Mouse (Mus musculus) yolk sac, embryonic 10.5 days (tissue): ENCODE data around the gene Nmnat3.
A peak's percentile ranks its signal among the peaks of the same experiment; 100 is the strongest.

Source experiments
- DNase-seq: peaks from one replicate; pipeline ENCODE4 v3.0.0-alpha.2; 2017; ENCODE audit warnings: low spot score

Gene Nmnat3

GRCm38 (mm10) chr9:98366075-98366474, 78.8 kb downstream of the Nmnat3 start:
- no peak for DNase-seq

GRCm38 (mm10) chr9:98367333-98367962, 80.2 kb downstream of the Nmnat3 start:
- no peak for DNase-seq

- DNase-seq: no peak
These were observed 82.5 kb downstream of the Nmnat3 start for GRCm38 (mm10) chr9:98369707-98370106.

- no peak for DNase-seq
These were observed 86.1 kb downstream of the Nmnat3 start for GRCm38 (mm10) chr9:98373358-98373757.

- DNase-seq: no peak
These were observed 87.7 kb downstream of the Nmnat3 start for GRCm38 (mm10) chr9:98374897-98375296.

- no peak for DNase-seq
These were observed 88.3 kb downstream of the Nmnat3 start for GRCm38 (mm10) chr9:98375329-98376170.

GRCm38 (mm10) chr9:98379736-98380135, 92.5 kb downstream of the Nmnat3 start:
- DNase-seq: no peak

- DNase-seq: no peak
These were observed 93.4 kb downstream of the Nmnat3 start for GRCm38 (mm10) chr9:98380593-98380992.

GRCm38 (mm10) chr9:98387741-98388632, 100.8 kb downstream of the Nmnat3 start:
- DNase-seq: no peak

- DNase-seq: no peak
These were observed 101.4 kb downstream of the Nmnat3 start for GRCm38 (mm10) chr9:98388633-98388965.

- no peak for DNase-seq
These were observed 106.3 kb downstream of the Nmnat3 start for GRCm38 (mm10) chr9:98393496-98393895.

GRCm38 (mm10) chr9:98397211-98397610, 110.0 kb downstream of the Nmnat3 start:
- no peak for DNase-seq

- no peak for DNase-seq
These were observed 110.6 kb downstream of the Nmnat3 start for GRCm38 (mm10) chr9:98397866-98398265.

- no peak for DNase-seq
These were observed 113.1 kb downstream of the Nmnat3 start for GRCm38 (mm10) chr9:98400185-98400894.

GRCm38 (mm10) chr9:98401611-98402010, 114.4 kb downstream of the Nmnat3 start:
- DNase-seq: no peak

- no peak for DNase-seq
These were observed 120.5 kb downstream of the Nmnat3 start for GRCm38 (mm10) chr9:98407771-98408170.

- DNase-seq: peak; percentile 59
These were observed 121.9 kb downstream of the Nmnat3 start for GRCm38 (mm10) chr9:98409137-98409536.

- no peak for DNase-seq
These were observed 128.2 kb downstream of the Nmnat3 start for GRCm38 (mm10) chr9:98415427-98415826.

GRCm38 (mm10) chr9:98417919-98418318, 130.7 kb downstream of the Nmnat3 start:
- peak; percentile 49 for DNase-seq

GRCm38 (mm10) chr9:98418346-98418745, 131.1 kb downstream of the Nmnat3 start:
- DNase-seq: no peak

GRCm38 (mm10) chr9:98420666-98421065, 133.4 kb downstream of the Nmnat3 start:
- DNase-seq: no peak

GRCm38 (mm10) chr9:98421903-98422302, 134.7 kb downstream of the Nmnat3 start:
- DNase-seq: no peak
